Mouse (Mus musculus): ENCODE data around the gene Megf11.
"Not testable (repeated sequence)": the region's sequence is repeated elsewhere in the genome, so short reads cannot be mapped to it uniquely, and the experiment has no call there.

The Megf11 gene

GRCm38 (mm10) chr9:64466090-64466489 is 80.7 kb downstream of the Megf11 start:
- DNase-seq (ENCODE audit: low read depth, low spot score) = no peak

DNA sequence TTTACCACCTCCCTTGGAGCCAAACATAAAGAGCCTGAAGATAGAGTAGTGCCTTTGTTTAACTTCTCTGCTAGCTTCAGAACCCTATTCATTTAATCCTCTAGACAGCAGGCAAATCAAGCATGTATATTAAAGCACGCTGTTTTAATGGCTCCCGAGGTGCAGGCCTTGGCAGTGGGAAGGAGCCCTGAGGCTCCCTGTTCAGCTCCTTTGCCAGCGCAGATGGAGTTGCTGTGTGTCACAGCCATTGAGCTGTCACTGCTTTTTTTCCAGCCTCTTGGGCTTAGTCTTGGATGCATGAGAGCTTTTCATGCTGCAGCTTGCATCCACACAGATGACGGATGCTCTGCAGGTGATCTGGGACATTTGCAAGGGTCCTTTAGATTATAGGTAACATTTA is 81.1 kb downstream of the Megf11 start:
- no peak for DNase-seq (ENCODE audit: low read depth, low spot score)

GRCm38 (mm10) chr9:64470806-64471205 is 85.4 kb downstream of the Megf11 start:
- DNase-seq (ENCODE audit: low read depth, low spot score) = no peak

- no peak for DNase-seq (ENCODE audit: low read depth, low spot score)
Measured at GRCm38 (mm10) chr9:64471336-64471735, 85.9 kb downstream of the Megf11 start.

GRCm38 (mm10) chr9:64472165-64472564 is 86.7 kb downstream of the Megf11 start:
- no peak for DNase-seq (ENCODE audit: low read depth, low spot score)

GRCm38 (mm10) chr9:64472743-64473142 is 87.3 kb downstream of the Megf11 start:
- no peak for DNase-seq (ENCODE audit: low read depth, low spot score)

GRCm38 (mm10) chr9:64473170-64473569 is 87.7 kb downstream of the Megf11 start:
- DNase-seq (ENCODE audit: low read depth, low spot score) = no peak

DNA sequence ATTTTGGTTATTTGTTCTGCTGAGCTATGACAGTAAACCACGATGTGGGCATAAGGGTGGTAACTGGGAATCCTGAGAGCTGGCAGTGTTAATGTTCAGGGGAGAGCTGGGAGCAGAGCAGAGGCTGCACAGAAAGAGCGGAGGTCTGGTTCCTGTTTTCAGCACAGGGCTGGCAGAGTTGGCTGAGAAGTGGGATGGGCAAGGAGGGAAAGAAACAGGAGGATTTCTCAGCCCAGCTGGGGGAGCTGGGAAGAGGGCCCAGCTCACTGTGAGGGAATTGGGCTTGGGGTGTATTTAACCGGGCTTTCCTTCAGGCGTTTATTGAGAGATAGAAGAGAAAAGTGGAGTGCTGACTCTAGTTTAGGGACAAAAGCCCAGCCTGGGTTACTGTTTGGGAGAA is 88.3 kb downstream of the Megf11 start:
- DNase-seq (ENCODE audit: low read depth, low spot score) = no peak

- peak; percentile 36 for DNase-seq (ENCODE audit: low read depth, low spot score)
Measured at GRCm38 (mm10) chr9:64474142-64474541, 88.7 kb downstream of the Megf11 start.

DNA sequence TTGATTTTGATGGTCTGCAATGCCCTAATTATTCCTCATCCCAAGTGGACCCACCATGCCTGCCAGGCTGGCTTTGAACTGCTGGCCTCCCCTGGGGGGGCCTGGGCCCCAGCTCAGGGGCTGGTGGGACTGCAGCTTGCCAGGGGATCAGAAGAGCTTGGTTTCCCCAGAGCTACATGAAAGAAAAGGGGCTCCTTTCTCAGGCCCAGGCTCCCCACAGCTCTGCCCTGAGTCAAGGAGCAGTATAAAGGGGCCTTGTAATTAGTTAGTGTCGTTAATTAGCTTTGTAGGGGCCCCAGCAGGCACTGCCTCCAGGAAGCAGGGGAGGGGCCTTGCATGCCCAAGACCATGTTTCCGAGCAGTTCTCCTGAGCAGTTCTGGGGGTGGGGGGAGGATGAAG is 90.5 kb downstream of the Megf11 start:
- no peak for DNase-seq (ENCODE audit: low read depth, low spot score)

- not testable (repeated sequence) for DNase-seq (ENCODE audit: low read depth, low spot score)
Measured at GRCm38 (mm10) chr9:64477397-64477796, 92.0 kb downstream of the Megf11 start.

- DNase-seq (ENCODE audit: low read depth, low spot score) = no peak
Measured at GRCm38 (mm10) chr9:64482126-64482525, 96.7 kb downstream of the Megf11 start.

GRCm38 (mm10) chr9:64487377-64487776 is 102.0 kb downstream of the Megf11 start:
- no peak for DNase-seq (ENCODE audit: low read depth, low spot score)

GRCm38 (mm10) chr9:64494647-64495046 is 109.2 kb downstream of the Megf11 start:
- DNase-seq (ENCODE audit: low read depth, low spot score) = no peak

GRCm38 (mm10) chr9:64498929-64499328 is 113.5 kb downstream of the Megf11 start:
- DNase-seq (ENCODE audit: low read depth, low spot score) = no peak

- DNase-seq (ENCODE audit: low read depth, low spot score) = no peak
Measured at GRCm38 (mm10) chr9:64501211-64501610, 115.8 kb downstream of the Megf11 start.

DNA sequence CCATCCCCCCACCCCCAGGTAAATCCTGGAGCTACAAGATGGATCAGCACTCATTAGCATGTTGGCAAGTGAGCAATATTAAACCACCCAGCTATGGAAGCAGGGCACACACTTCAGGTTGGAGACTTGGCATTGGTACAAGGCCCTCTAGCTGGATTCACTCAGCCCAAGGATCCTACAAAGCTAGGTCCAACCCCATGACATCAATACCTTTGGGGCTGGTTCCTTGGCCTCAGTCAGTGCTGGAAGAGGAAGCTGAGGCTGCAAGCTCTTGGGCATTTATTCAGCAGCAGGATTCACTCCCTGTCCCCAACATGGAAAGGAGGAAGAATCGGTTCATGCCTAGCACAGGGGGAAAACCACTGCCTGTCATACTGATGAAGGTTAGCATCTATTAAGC is 118.6 kb downstream of the Megf11 start:
- no peak for DNase-seq (ENCODE audit: low read depth, low spot score)

- no peak for DNase-seq (ENCODE audit: low read depth, low spot score)
Measured at GRCm38 (mm10) chr9:64504456-64504855, 119.0 kb downstream of the Megf11 start.

GRCm38 (mm10) chr9:64504921-64505320 is 119.5 kb downstream of the Megf11 start:
- no peak for DNase-seq (ENCODE audit: low read depth, low spot score)

DNA sequence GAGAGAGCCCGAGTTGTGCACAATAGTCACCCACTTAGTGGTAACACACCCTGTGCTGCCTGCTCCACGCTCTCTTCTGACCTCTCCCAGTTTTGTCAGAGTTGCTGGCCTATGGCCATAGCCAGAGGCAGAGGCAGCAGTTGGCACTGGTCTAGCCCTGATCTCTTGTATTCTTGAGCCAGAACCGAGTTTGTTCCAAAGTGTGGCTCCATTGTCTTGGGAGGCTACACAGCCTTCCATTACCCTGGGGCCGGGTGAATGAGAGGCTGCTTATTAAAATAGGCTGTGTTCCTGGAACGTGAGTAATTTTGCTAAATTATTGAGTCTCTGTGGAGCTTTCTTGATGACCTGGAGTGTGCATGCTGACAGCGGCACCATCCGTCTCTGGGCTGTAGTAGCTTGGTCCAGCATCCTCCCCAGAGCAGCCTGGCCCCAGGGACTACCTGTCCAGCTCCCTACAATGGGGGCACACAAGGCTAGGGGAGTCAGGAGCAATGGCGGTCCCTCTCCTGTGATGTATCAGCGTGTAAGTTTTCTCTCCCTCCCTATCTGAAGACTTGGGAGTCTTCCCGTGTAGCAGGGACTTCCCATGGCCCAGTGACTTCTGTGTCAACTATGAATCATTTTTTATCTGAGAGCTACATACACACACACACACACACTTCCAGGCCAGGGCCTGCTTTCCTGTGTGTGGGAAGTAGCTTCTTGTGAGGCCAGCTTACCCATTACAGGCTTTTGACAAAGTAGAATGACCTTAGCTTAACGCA is 121.2 kb downstream of the Megf11 start:
- DNase-seq (ENCODE audit: low read depth, low spot score) = peak; percentile 7

GRCm38 (mm10) chr9:64507207-64507517 is 121.7 kb downstream of the Megf11 start:
- no peak for DNase-seq (ENCODE audit: low read depth, low spot score)

- DNase-seq (ENCODE audit: low read depth, low spot score) = no peak
Measured at GRCm38 (mm10) chr9:64507995-64508394, 122.6 kb downstream of the Megf11 start.

GRCm38 (mm10) chr9:64514826-64515225 is 129.4 kb downstream of the Megf11 start:
- no peak for DNase-seq (ENCODE audit: low read depth, low spot score)

Data from skeletal muscle tissue, adult 2 months (tissue).